ENCODE assay signal across 29 mouse cellular contexts in the genomic region with DNA sequence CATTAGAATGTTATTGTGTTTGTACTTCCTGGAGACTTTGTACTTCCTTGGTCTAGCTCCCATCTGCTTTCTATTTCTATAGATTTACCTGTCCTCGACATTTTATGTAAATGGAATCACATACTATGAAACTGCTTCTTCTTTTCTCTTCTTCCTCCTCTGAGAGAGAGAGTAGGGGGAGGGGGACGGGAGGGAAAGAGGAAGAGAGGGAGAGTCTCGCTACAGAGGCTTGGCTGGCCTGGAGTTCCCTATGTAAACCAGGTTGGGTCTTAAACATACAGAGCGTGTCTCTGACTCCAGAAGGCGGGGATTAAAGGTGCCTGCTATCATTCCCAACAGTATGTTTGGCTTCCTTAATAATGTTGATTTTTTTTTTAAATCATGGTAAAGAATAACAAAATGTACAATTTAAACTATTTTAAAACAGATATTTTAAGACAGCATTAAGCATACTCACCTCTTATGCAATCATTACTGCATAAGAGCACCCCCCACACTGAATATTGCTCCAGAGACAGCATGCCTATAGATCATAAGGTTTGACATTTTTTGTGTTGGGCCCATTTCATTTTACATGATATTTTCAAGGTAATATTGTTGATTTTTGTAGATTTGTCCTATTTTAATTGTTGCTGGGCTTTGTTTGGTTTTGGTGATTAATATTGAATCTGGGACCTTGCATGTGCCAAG. TPM values are rescaled to one million over a fixed set of nuclear protein-coding genes. Genes with fewer than 3 reads are reported as not detected.
DNase-seq lines count a peak whose midpoint lies in the region; ATAC-seq lines count a peak whose summit lies in the region.
"Had no signal": no experiment of that assay in that cellular context is flagged by ENCODE, and none has a peak within 500 bp of the region (broad histone marks: within the 10 kb centered on the region; RNA-seq: fewer than 3 reads in every experiment).

No protein-coding gene starts in this region.

- H3K36me3 ChIP-seq in midbrain, embryonic 13.5 days: no peaks in the 10 kb centered on the region
- H3K36me3 ChIP-seq: forebrain, embryonic 10.5 days; heart, embryonic 12.5 days; hindbrain, embryonic 12.5 days; midbrain, embryonic 15.5 days; neural tube, embryonic 13.5 days had no signal

- peak; percentile 57 to 62 for DNase-seq in spleen, postnatal 36 days (ENCODE audit: low spot score in 2 of 2)
- no peak for DNase-seq in spleen, adult 18-20 months
- peak; percentile 40 for DNase-seq in yolk sac, embryonic 10.5 days (ENCODE audit: low spot score)
- DNase-seq in layer of hippocampus, adult 9-10 months (ENCODE audit: low spot score): no peak
- no peak for DNase-seq in cerebellum, adult 9-10 months
- DNase-seq: adrenal gland, adult 8-10 months; cerebellum, adult 18-20 months; gastrocnemius, postnatal 14 days; heart, adult 18-20 months; heart, postnatal 10 days; kidney, adult 2 months; lung, adult 18-20 months; lung, postnatal 10 days; right cerebral cortex, postnatal 4 days; thymus, postnatal 14 days had no signal

- no peak overlapping the region for H3K4me2 ChIP-seq in midbrain, embryonic 13.5 days (replicated peaks)
- H3K4me2 ChIP-seq: heart, embryonic 12.5 days; hindbrain, embryonic 12.5 days; liver, embryonic 11.5 days; midbrain, embryonic 15.5 days; neural tube, embryonic 13.5 days had no signal

- H3K4me3 ChIP-seq in midbrain, embryonic 13.5 days (replicated peaks): no peak overlapping the region
- H3K4me3 ChIP-seq: forebrain, embryonic 10.5 days; heart, embryonic 12.5 days; hindbrain, embryonic 12.5 days; midbrain, embryonic 15.5 days; myocyte; neural tube, embryonic 13.5 days had no signal

- H3K27ac ChIP-seq in midbrain, embryonic 13.5 days: no peak overlapping the region
- H3K27ac ChIP-seq: forebrain, embryonic 10.5 days; hindbrain, embryonic 12.5 days; kidney, postnatal 0 days; midbrain, embryonic 15.5 days; neural tube, embryonic 13.5 days had no signal

- 39% methylated on average over 5 of the region's 5 CpGs for WGBS in midbrain, embryonic 13.5 days

- H3K27me3 ChIP-seq in midbrain, embryonic 13.5 days: no peaks in the 10 kb centered on the region
- H3K27me3 ChIP-seq: heart, embryonic 12.5 days; hindbrain, embryonic 12.5 days; midbrain, embryonic 15.5 days; neural tube, embryonic 13.5 days had no signal

- H3K9me3 ChIP-seq in midbrain, embryonic 13.5 days: no peaks in the 10 kb centered on the region
- H3K9me3 ChIP-seq: forebrain, embryonic 10.5 days; heart, embryonic 12.5 days; hindbrain, embryonic 12.5 days; midbrain, embryonic 15.5 days; neural tube, embryonic 13.5 days had no signal

- ATAC-seq in hematopoietic stem cell, adult 5-6 weeks (replicated peaks in 1 of 2; ENCODE audit: insufficient read depth in 1 of 2, low FRiP score in 2 of 2, low TSS enrichment in 1 of 2, low read depth in 1 of 2, poor library complexity in 2 of 2, severe bottlenecking in 2 of 2): peak; percentile 81; a peak in 3 of 4 replicates
- peak; percentile 70; the same call in 1 of the 2 replicates for ATAC-seq in monocyte, adult 5-6 weeks (replicated peaks; ENCODE audit: insufficient number of reproducible peaks, low FRiP score, low TSS enrichment, poor library complexity, severe bottlenecking)
- ATAC-seq in midbrain, embryonic 13.5 days: no peak
- ATAC-seq: forebrain, embryonic 16.5 days; midbrain, embryonic 15.5 days had no signal

- H3K9ac ChIP-seq in midbrain, embryonic 13.5 days (replicated peaks): no peak overlapping the region
- H3K9ac ChIP-seq: heart, embryonic 12.5 days; hindbrain, embryonic 12.5 days; midbrain, embryonic 15.5 days; neural tube, embryonic 13.5 days had no signal

- no peaks in the 10 kb centered on the region for H3K4me1 ChIP-seq in midbrain, embryonic 13.5 days (replicated peaks)
- H3K4me1 ChIP-seq: hindbrain, embryonic 12.5 days; midbrain, embryonic 15.5 days; neural tube, embryonic 13.5 days had no signal

RNA-seq across cellular contexts. Expression of a gene that starts 22.2 kb away (rescaled TPM):
- total RNA-seq in hematopoietic stem cell, adult 5-6 weeks (2017): 35.2 and 42.8 TPM in 2 replicates
- total RNA-seq in monocyte, adult 5-6 weeks (2017): 5.7 to 20.4 TPM (median 15.4 TPM) in 3 replicates
- 36.6 and 40.6 TPM in 2 replicates for polyA plus RNA-seq in midbrain, embryonic 13.5 days (2015; fragmentation: Nextera tagmentation; extraction: Ambion mirVana)

RNA-seq across cellular contexts. Expression of a gene that starts 28.3 kb away (rescaled TPM):
- total RNA-seq in hematopoietic stem cell, adult 5-6 weeks (2017): 1.3 TPM in 1 of 2 replicates, not detected in the other
- total RNA-seq in monocyte, adult 5-6 weeks (2017): not detected in 3 replicates
- not detected in 2 replicates for polyA plus RNA-seq in midbrain, embryonic 13.5 days (2015; fragmentation: Nextera tagmentation; extraction: Ambion mirVana)
- total RNA-seq: gastrocnemius, postnatal 14 days; heart, postnatal 10 days; megakaryocyte-erythroid progenitor cell, adult 5-6 weeks had no signal
- polyA plus RNA-seq: C2C12; forebrain, embryonic 16.5 days; midbrain, embryonic 15.5 days; myocyte; neural tube, embryonic 13.5 days had no signal

RNA-seq across cellular contexts. Expression of a gene that starts 42.8 kb away (rescaled TPM):
- total RNA-seq in hematopoietic stem cell, adult 5-6 weeks (2017): not detected in 2 replicates
- 0.39 TPM in 1 of 3 replicates, not detected in the others for total RNA-seq in monocyte, adult 5-6 weeks (2017)
- polyA plus RNA-seq in midbrain, embryonic 13.5 days (2015; fragmentation: Nextera tagmentation; extraction: Ambion mirVana): 0.66 and 0.93 TPM in 2 replicates
- total RNA-seq: gastrocnemius, postnatal 14 days; heart, postnatal 10 days had no signal

Comparison
In these comparisons a context has a peak if more than half of its experiments do, and no peak if none do; other contexts are left out.
1. DNase-seq: peak in spleen, postnatal 36 days (2 of 2) and yolk sac, embryonic 10.5 days (single experiment); none in spleen, adult 18-20 months (0 of 2), layer of hippocampus, adult 9-10 months (single experiment) and cerebellum, adult 9-10 months (single experiment).